Mouse (Mus musculus) ZHBTc4 (cell line): ENCODE measurements around the gene Egfl7.

Experiments
- DNase-seq: peaks from one replicate; pipeline ENCODE4 v3.0.0-alpha.2; 2011; ENCODE audit warnings: low read depth, low spot score

Egfl7 gene

GRCm38 (mm10) chr2:26566221-26566620 lies 13.6 kb upstream of the Egfl7 start:
- peak; percentile 56 for DNase-seq

- DNase-seq, result peak; percentile 85
Measured at GRCm38 (mm10) chr2:26570034-26570433, 9.8 kb upstream of the Egfl7 start.

- no peak for DNase-seq
Measured at GRCm38 (mm10) chr2:26571400-26571799, 8.4 kb upstream of the Egfl7 start.

- no peak for DNase-seq
Measured at GRCm38 (mm10) chr2:26571826-26572225, 8.0 kb upstream of the Egfl7 start.

GRCm38 (mm10) chr2:26573396-26573795 lies 6.4 kb upstream of the Egfl7 start:
- no peak for DNase-seq

- DNase-seq, result no peak
Measured at GRCm38 (mm10) chr2:26573807-26574206, 6.0 kb upstream of the Egfl7 start.

GRCm38 (mm10) chr2:26574862-26575261 lies 5.0 kb upstream of the Egfl7 start:
- DNase-seq, result no peak

GRCm38 (mm10) chr2:26575378-26575777 lies 4.4 kb upstream of the Egfl7 start:
- DNase-seq, result no peak

GRCm38 (mm10) chr2:26575865-26576264 lies 3.9 kb upstream of the Egfl7 start:
- no peak for DNase-seq

- DNase-seq, result peak; percentile 42
Measured at GRCm38 (mm10) chr2:26576462-26576861, 3.4 kb upstream of the Egfl7 start.

GRCm38 (mm10) chr2:26578369-26578768 lies 1.4 kb upstream of the Egfl7 start:
- DNase-seq, result no peak

- DNase-seq, result no peak
Measured at GRCm38 (mm10) chr2:26580751-26581150, 937 bp downstream of the Egfl7 start.

- peak; percentile 41 for DNase-seq
Measured at GRCm38 (mm10) chr2:26582203-26582602, 2.4 kb downstream of the Egfl7 start.

- no peak for DNase-seq
Measured at GRCm38 (mm10) chr2:26582741-26583140, 2.9 kb downstream of the Egfl7 start.

GRCm38 (mm10) chr2:26583640-26584039 lies 3.8 kb downstream of the Egfl7 start:
- DNase-seq, result no peak

GRCm38 (mm10) chr2:26585713-26586112 lies 5.9 kb downstream of the Egfl7 start:
- no peak for DNase-seq

- DNase-seq, result peak; percentile 91
Measured at GRCm38 (mm10) chr2:26586294-26587043, 6.7 kb downstream of the Egfl7 start, which contains the start of gene Gm20532. TSS of gene Gm20532 (plus strand) at chr2:26586639.

- peak; percentile 80 for DNase-seq
Measured at GRCm38 (mm10) chr2:26587044-26587405, 7.2 kb downstream of the Egfl7 start.

- no peak for DNase-seq
Measured at GRCm38 (mm10) chr2:26588573-26588972, 8.8 kb downstream of the Egfl7 start.

GRCm38 (mm10) chr2:26589284-26589683 lies 9.5 kb downstream of the Egfl7 start:
- no peak for DNase-seq

- DNase-seq, result no peak
Measured at GRCm38 (mm10) chr2:26590282-26590681, 10.5 kb downstream of the Egfl7 start.

GRCm38 (mm10) chr2:26590962-26591361 lies 11.1 kb downstream of the Egfl7 start:
- no peak for DNase-seq

- no peak for DNase-seq
Measured at GRCm38 (mm10) chr2:26591416-26591815, 11.6 kb downstream of the Egfl7 start.
